Mouse (Mus musculus) liver, postnatal 0 days (tissue): Measurements from ENCODE around the gene Dgke. TPM values are rescaled to one million over a fixed set of nuclear protein-coding genes. Genes with fewer than 3 reads are reported as not detected.

ENCODE experiments used
- ATAC-seq: fragments of 200-750 bp; cut with Nextera tagmentation; 2 replicates; pipeline ENCODE4 v1.8.0; 2017; ENCODE audit warnings: mild to moderate bottlenecking, moderate library complexity
- DNase-seq: peaks from one replicate; pipeline ENCODE4 v3.0.0-alpha.2; 2016
- H3K27ac ChIP-seq: fragments of 300-500 bp; sonication (generic); 2 replicates; pipeline ENCODE4 v1.5.1; 2014; ENCODE audit warnings: antibody characterized with exemption, moderate library complexity, mild to moderate bottlenecking, low read depth
- H3K27me3 ChIP-seq: fragments of 300-500 bp; sonication (generic); 2 replicates; pipeline ENCODE4 v1.6.1; 2014; ENCODE audit warnings: low read length, control low read depth, mixed read lengths; ENCODE audit not compliant: insufficient read depth
- H3K36me3 ChIP-seq: fragments of 300-500 bp; sonication (generic); replicated peaks from 2 replicates; pipeline ENCODE4 v1.6.1; 2014; ENCODE audit warnings: mild to moderate bottlenecking, control low read depth, low read length, moderate library complexity, mixed read lengths; ENCODE audit not compliant: insufficient read depth
- H3K4me1 ChIP-seq: fragments of 300-500 bp; sonication (generic); 2 replicates; pipeline ENCODE4 v1.6.1; 2014; ENCODE audit warnings: antibody characterized with exemption, mild to moderate bottlenecking, control low read depth; ENCODE audit not compliant: insufficient read depth
- H3K4me2 ChIP-seq: fragments of 300-500 bp; sonication (generic); 2 replicates; pipeline ENCODE4 v1.6.1; 2014; ENCODE audit warnings: low read depth, mild to moderate bottlenecking, low read length, moderate library complexity, mixed read lengths
- H3K4me3 ChIP-seq: fragments of 300-500 bp; sonication (generic); 2 replicates; pipeline ENCODE4 v1.5.1; 2014; ENCODE audit warnings: low read depth, low read length
- H3K9ac ChIP-seq: fragments of 300-500 bp; sonication (generic); replicated peaks from 2 replicates; pipeline ENCODE4 v1.6.1; 2014; ENCODE audit warnings: mild to moderate bottlenecking, moderate library complexity
- H3K9me3 ChIP-seq: fragments of 300-500 bp; sonication (generic); 2 replicates; pipeline ENCODE4 v1.6.1; 2016; ENCODE audit warnings: mild to moderate bottlenecking, control low read depth, low read length, mixed read lengths
- CTCF ChIP-seq: sonication (generic); IDR thresholded peaks from 2 replicates; pipeline ENCODE4 v1.5.1; 2016; ENCODE audit warnings: antibody characterized with exemption, low read depth
- EP300 ChIP-seq: IDR thresholded peaks from 2 replicates; pipeline ENCODE4 v1.6.1; 2016; ENCODE audit warnings: antibody characterized with exemption, low read depth, mild to moderate bottlenecking
- WGBS: fragments of 180-500 bp; shearing (Covaris S2); extraction: QIAGEN DNeasy Blood & Tissue Kit; methylation state at CpG from one replicate; pipeline ENCODE4 v1.1.7; 2014; ENCODE audit not compliant: insufficient replicate concordance; 5-methylcytosine and 5-hydroxymethylcytosine counted together
- polyA plus RNA-seq: library from polyadenylated mRNA; unstranded; fragments of >200 nt; fragmentation: Nextera tagmentation; extraction: Ambion mirVana; gene quantifications from 2 replicates; pipeline ENCODE4 v1.2.1, GENCODE M21; 2015

The Dgke gene
- polyA plus RNA-seq, 1 experiment from 2014 or later: 0.60 TPM

GRCm38 (mm10) chr11:89007582-89007981, 59.1 kb downstream of the Dgke start:
- no peak for DNase-seq
- 78% methylated on average over 3 of the region's 3 CpGs for WGBS
- Histone ChIP-seq H3K27ac (peak overlapping the region; percentile 71), H3K9me3 (no peaks in the 10 kb centered on the region), H3K9ac (no peak overlapping the region), H3K27me3 (no peaks in the 10 kb centered on the region), H3K4me2 (no peak overlapping the region), H3K36me3 (peaks cover 85% of the 10 kb centered on the region), H3K4me3 (no peak overlapping the region), H3K4me1 (peaks cover 30% of the 10 kb centered on the region)
- peak; percentile 40; the same call in 1 of the 2 replicates for TF ChIP-seq EP300
- no peak for TF ChIP-seq CTCF
- no peak for ATAC-seq

- Histone ChIP-seq H3K4me3 (no peak overlapping the region), H3K9me3 (no peaks in the 10 kb centered on the region), H3K4me2 (no peak overlapping the region), H3K36me3 (peaks cover 80% of the 10 kb centered on the region), H3K4me1 (peaks cover 38% of the 10 kb centered on the region), H3K27me3 (no peaks in the 10 kb centered on the region), H3K9ac (no peak overlapping the region), H3K27ac (no peak overlapping the region; the same call in 1 of the 2 replicates)
- ATAC-seq: no peak
- TF ChIP-seq EP300 (no peak), CTCF (no peak)
- no peak for DNase-seq
Measured at GRCm38 (mm10) chr11:89006404-89006803, 60.2 kb downstream of the Dgke start.

DNA sequence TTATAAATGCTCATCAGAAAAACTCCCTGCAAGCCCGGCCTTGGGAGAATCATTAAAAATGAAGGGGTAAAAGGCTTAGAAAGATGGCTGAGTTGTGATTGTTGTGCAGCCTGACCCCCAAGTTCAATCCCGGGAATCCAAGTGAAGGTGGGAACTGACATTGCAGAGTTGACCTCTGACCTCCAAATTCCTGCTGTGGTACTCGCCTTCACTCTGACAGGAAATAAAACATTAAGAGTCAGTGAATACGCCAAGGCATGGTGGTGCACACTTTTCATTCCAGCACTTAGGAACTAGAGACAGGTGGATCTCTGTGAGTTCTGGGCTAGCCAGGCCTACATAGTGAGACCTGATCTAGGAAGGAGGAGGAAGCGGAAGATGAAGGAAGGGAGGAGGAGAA, 61.2 kb downstream of the Dgke start:
- H3K9me3 ChIP-seq: no peaks in the 10 kb centered on the region
- no peaks in the 10 kb centered on the region for H3K27me3 ChIP-seq
- TF ChIP-seq EP300 (no peak), CTCF (no peak)
- H3K4me1 ChIP-seq: peaks cover 45% of the 10 kb centered on the region
- DNase-seq (no peak), ATAC-seq (no peak)
- no peak overlapping the region for H3K27ac ChIP-seq
- H3K36me3 ChIP-seq: peaks cover 72% of the 10 kb centered on the region
- no peak overlapping the region for H3K9ac ChIP-seq
- no peak overlapping the region for H3K4me2 ChIP-seq
- no peak overlapping the region for H3K4me3 ChIP-seq
- 75% methylated on average over 5 of the region's 5 CpGs for WGBS

DNA sequence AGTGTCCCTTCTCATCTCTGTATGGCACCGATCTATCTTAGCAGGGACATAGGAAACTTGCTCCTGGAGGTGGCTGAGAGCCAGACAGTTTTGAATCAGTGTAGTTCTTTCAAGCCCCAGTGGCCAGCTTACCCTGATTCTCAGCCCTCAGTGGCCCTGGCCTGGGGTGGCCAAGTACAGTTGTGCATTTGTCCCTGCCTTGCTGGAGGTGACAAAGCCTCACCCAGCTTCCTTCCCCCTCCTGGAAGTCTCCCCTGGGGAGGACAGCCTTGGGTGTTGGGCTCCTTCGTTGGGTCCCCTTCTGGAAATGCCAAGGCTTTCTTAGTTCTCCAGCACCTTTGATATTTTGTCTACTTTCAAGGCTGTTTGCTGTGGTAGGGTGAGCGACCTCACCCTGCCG, 62.9 kb downstream of the Dgke start:
- Histone ChIP-seq H3K4me2 (peak overlapping the region; percentile 79), H3K27me3 (no peaks in the 10 kb centered on the region), H3K9ac (peak overlapping the region; percentile 58), H3K27ac (peak overlapping the region; percentile 87), H3K9me3 (no peaks in the 10 kb centered on the region), H3K4me1 (peaks cover 44% of the 10 kb centered on the region), H3K4me3 (peak overlapping the region; percentile 98), H3K36me3 (peaks cover 56% of the 10 kb centered on the region)
- DNase-seq (no peak), ATAC-seq (no peak)
- WGBS: 52% methylated on average over 4 of the region's 4 CpGs
- TF ChIP-seq CTCF (no peak), EP300 (no peak)

DNA sequence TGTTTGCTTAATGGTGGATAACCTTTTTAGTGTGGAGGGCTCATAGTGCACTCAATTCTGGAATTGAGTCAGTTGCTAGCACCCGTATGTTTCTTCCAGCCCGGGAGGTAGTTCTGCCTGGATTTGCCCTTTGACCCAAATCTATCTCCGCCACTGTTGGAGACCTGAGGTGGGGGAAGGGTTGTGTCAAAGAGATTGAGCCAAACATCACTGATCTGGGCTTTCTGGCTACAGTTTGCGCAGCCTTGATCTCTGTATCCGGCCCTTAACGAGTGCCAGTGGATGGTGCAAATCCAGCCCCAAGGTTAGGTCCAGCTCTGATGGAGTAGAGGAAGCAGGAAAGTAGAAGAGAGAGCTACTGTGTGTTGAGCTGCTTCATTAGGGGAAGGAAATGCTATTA, 63.6 kb downstream of the Dgke start:
- H3K27ac ChIP-seq: peak overlapping the region; percentile 87
- peak overlapping the region; percentile 58 for H3K9ac ChIP-seq
- peak overlapping the region; percentile 98 for H3K4me3 ChIP-seq
- peak; percentile 58 for ATAC-seq
- peaks cover 49% of the 10 kb centered on the region for H3K36me3 ChIP-seq
- H3K9me3 ChIP-seq: no peaks in the 10 kb centered on the region
- peak overlapping the region; percentile 79 for H3K4me2 ChIP-seq
- DNase-seq: peak; percentile 59
- peaks cover 43% of the 10 kb centered on the region for H3K4me1 ChIP-seq
- WGBS: 48% methylated on average over 6 of the region's 6 CpGs
- TF ChIP-seq EP300 (peak; percentile 40; the same call in 1 of the 2 replicates), CTCF (no peak)
- H3K27me3 ChIP-seq: no peaks in the 10 kb centered on the region

DNA sequence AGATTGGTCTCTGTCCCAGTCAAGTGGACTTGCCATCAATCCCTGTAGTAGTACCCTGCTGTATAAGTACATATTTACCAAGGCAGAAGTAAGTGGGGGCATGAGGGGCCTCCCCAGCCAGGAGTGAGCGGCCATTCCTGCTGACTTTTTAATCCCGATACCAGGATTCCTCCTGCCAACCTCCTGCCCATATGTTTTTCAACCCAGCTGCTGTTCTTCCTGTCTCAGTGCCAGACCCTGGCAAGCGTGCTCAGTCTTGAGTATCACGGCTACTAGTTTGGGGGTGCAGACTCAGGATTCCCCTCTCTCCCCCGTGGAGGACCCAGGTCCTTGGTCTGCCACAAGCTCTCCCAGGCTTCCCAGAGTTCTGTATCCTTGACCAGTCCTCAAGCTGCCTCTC, 64.0 kb downstream of the Dgke start:
- no peak for DNase-seq
- ATAC-seq: no peak
- Histone ChIP-seq H3K4me1 (peaks cover 44% of the 10 kb centered on the region), H3K9me3 (no peaks in the 10 kb centered on the region), H3K27ac (peak overlapping the region; percentile 87), H3K4me2 (peak overlapping the region; percentile 79), H3K4me3 (peak overlapping the region; percentile 98), H3K27me3 (no peaks in the 10 kb centered on the region), H3K9ac (peak overlapping the region; percentile 58), H3K36me3 (peaks cover 45% of the 10 kb centered on the region)
- 56% methylated on average over 5 of the region's 5 CpGs for WGBS
- TF ChIP-seq EP300 (no peak), CTCF (no peak)

DNA sequence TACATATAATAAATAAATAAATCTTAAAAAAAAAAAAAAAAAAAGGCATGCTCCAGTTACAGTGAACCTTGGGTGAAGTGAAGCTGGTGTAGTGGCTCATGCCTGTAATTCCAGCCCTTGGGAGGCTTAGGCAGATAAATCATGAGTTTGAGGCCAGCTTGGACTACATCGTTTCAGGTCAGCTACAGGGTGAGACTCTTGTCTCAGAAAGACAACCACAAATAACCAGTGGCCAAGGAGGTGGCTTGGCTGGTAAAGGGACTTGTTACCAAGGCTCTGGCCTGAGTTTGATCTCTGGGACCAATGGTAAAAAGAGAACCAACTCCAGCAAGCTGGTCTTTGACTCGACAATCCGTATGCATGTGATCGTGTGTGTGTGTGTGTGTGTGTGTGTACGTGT, 64.6 kb downstream of the Dgke start:
- Histone ChIP-seq H3K27ac (peak overlapping the region; percentile 87), H3K27me3 (no peaks in the 10 kb centered on the region), H3K4me1 (peaks cover 44% of the 10 kb centered on the region), H3K4me2 (peak overlapping the region; percentile 79), H3K9ac (peak overlapping the region; percentile 58), H3K36me3 (peaks cover 40% of the 10 kb centered on the region), H3K4me3 (peak overlapping the region; percentile 98), H3K9me3 (no peaks in the 10 kb centered on the region)
- no peak for TF ChIP-seq CTCF
- no peak for TF ChIP-seq EP300
- ATAC-seq (no peak), DNase-seq (no peak)
- 61% methylated on average over 5 of the region's 5 CpGs for WGBS
